Mouse (Mus musculus): ENCODE results near the gene Foxp1.

Gene Foxp1

GRCm38 (mm10) chr6:98991900-98992771 is 530.4 kb downstream of the Foxp1 start:
- no peak for DNase-seq (ENCODE audit: low spot score)

GRCm38 (mm10) chr6:98987533-98988169 is 534.9 kb downstream of the Foxp1 start:
- no peak for DNase-seq (ENCODE audit: low spot score)

- DNase-seq (ENCODE audit: low spot score): no peak
These were observed 537.1 kb downstream of the Foxp1 start for GRCm38 (mm10) chr6:98985452-98985851.

GRCm38 (mm10) chr6:98984626-98985025 is 537.9 kb downstream of the Foxp1 start:
- DNase-seq (ENCODE audit: low spot score): no peak

- no peak for DNase-seq (ENCODE audit: low spot score)
These were observed 538.5 kb downstream of the Foxp1 start for GRCm38 (mm10) chr6:98984026-98984425.

GRCm38 (mm10) chr6:98983311-98983838 is 539.1 kb downstream of the Foxp1 start:
- no peak for DNase-seq (ENCODE audit: low spot score)

GRCm38 (mm10) chr6:98981265-98981664 is 541.3 kb downstream of the Foxp1 start:
- no peak for DNase-seq (ENCODE audit: low spot score)

GRCm38 (mm10) chr6:98980432-98980831 is 542.1 kb downstream of the Foxp1 start:
- no peak for DNase-seq (ENCODE audit: low spot score)

- no peak for DNase-seq (ENCODE audit: low spot score)
These were observed 542.5 kb downstream of the Foxp1 start for GRCm38 (mm10) chr6:98980001-98980400.

GRCm38 (mm10) chr6:98977806-98978205 is 544.7 kb downstream of the Foxp1 start:
- DNase-seq (ENCODE audit: low spot score): no peak

- no peak for DNase-seq (ENCODE audit: low spot score)
These were observed 546.6 kb downstream of the Foxp1 start for GRCm38 (mm10) chr6:98975918-98976317.

GRCm38 (mm10) chr6:98973433-98973832 is 549.1 kb downstream of the Foxp1 start:
- no peak for DNase-seq (ENCODE audit: low spot score)

GRCm38 (mm10) chr6:98972404-98972803 is 550.1 kb downstream of the Foxp1 start:
- no peak for DNase-seq (ENCODE audit: low spot score)

- DNase-seq (ENCODE audit: low spot score): no peak
These were observed 563.2 kb downstream of the Foxp1 start for GRCm38 (mm10) chr6:98959333-98959732.

GRCm38 (mm10) chr6:98956522-98957169 is 565.9 kb downstream of the Foxp1 start:
- DNase-seq (ENCODE audit: low spot score): no peak

GRCm38 (mm10) chr6:98955706-98956105 is 566.8 kb downstream of the Foxp1 start:
- no peak for DNase-seq (ENCODE audit: low spot score)

- no peak for DNase-seq (ENCODE audit: low spot score)
These were observed 568.1 kb downstream of the Foxp1 start for GRCm38 (mm10) chr6:98954439-98954838.

GRCm38 (mm10) chr6:98949703-98950191 is 572.8 kb downstream of the Foxp1 start:
- no peak for DNase-seq (ENCODE audit: low spot score)

GRCm38 (mm10) chr6:98949286-98949685 is 573.2 kb downstream of the Foxp1 start:
- no peak for DNase-seq (ENCODE audit: low spot score)

- DNase-seq (ENCODE audit: low spot score): no peak
These were observed 574.1 kb downstream of the Foxp1 start for GRCm38 (mm10) chr6:98948153-98949141.

GRCm38 (mm10) chr6:98947486-98948152 is 574.9 kb downstream of the Foxp1 start:
- no peak for DNase-seq (ENCODE audit: low spot score)

All from layer of hippocampus, adult 11-12 months (tissue).